Mouse (Mus musculus): ENCODE measurements around the gene Mvk.

DNA sequence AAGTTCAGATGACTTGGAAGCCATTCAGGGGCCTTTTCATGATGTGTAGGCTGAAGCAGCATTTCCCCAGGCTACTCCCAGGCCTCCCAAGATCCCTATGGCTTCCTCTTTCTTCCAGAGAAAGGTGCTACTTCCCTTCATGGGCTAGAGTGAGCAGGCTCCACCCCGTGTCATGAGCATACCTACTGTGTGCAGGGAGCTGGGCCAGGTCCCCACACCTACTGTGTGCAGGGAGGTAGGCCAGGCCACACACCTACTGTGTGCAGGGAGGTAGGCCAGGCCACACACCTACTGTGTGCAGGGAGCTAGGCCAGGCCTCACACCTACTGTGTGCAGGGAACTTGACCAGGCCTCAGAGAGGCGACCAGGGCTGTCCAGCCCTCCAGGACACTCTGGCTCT, 20.5 kb downstream of the Mvk start:
- no peak for TF ChIP-seq ZC3H11A (IDR thresholded peaks at IDR 0.05; ENCODE audit: borderline replicate concordance, low read depth, low read length)
- TF ChIP-seq MAFK (IDR thresholded peaks at IDR 0.05; ENCODE audit: insufficient read depth, low read depth, low read length): no peak
- TF ChIP-seq HCFC1 (IDR thresholded peaks at IDR 0.05; ENCODE audit: borderline replicate concordance, insufficient read depth, low read length): no peak

All from ES-E14 (cell line).